Mouse (Mus musculus): Measurements from ENCODE around the gene Aff3.

Gene Aff3

DNA sequence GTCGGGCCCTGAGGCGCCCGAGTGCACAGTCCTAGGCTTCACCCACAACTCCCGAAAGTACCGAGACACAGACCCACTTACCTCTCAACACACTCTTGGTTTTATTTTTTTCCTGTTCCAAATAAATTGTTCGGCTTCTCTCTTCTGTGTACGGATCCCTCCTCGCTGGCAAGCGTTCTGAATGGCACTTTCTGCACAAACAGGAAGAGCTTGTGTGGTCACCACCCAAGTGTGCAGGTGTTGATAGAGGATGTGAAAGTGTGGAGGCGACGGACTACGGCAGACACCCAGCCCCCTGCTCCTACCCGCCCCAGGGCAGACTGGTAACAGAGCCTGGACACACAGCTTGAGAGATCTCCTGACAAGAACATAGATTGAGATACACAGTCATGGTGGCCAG lies at the start of gene Aff3:
Gene Aff3, minus strand, starts transcription at position 179 of the 400 bp plus-strand sequence.
- DNase-seq (ENCODE audit: low read depth, low spot score) = no peak

- DNase-seq (ENCODE audit: low read depth, low spot score) = no peak
Observed at GRCm38 (mm10) chr1:38700646-38701045, 35.9 kb upstream of the Aff3 start.

DNA sequence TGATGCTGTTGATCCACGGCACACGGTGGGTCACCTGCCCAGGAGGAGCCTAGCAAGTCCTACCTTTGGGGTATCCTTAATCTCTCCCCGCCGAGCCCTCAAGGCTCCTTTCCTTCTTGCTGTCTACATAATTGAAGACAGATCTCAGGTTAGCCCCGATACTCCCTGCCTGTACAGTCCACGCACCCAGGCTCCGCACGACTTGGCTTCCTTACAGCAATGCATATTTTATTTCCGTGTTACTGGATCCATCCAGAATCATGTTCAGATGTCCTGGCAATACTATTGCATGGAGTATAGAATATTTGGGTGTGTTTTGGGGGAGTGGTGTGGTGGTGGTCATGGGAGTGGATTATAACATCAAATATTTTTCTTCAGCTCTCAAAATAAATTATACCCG lies 34.5 kb upstream of the Aff3 start:
- no peak for DNase-seq (ENCODE audit: low read depth, low spot score)

DNA sequence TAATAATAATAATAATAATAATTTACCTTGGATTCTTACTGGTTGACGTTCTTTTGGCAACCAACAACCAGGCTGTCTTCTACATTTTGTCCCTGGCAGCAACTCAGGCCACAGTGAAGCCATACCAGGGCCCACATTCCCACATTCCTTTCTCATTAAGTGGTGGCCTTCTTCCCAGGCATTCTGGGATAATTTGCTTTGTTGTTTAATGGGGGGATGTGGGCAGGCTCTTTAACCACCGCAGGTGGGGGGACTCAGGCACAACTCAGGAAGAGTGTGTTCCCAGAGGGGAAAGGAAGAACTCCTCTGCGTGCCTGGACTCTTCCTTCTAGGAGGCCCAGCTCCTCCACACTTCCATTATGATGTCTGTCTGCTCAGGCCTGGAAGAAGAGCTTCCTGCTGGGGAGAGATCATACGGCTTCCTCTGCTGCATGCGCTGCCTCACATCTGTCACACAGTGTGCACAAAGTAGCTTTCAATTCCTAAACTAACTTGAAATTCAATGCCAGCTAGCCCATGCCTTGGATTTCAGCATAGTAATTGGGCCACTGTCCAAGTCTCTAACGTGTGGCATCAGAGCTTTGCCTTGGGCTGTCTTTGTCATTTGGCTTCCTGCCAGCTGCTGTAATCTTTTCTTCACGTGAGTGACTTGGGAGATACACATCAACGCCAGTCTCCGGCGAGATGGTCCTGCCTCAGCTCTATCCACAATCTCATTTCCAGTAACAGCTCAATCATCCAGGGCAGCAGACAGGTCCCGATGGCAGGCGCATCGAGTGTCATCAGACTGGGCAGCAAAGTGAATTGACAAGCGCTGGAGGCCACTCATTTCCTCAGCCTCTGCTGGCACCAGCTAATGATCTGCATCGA lies 31.3 kb upstream of the Aff3 start:
- DNase-seq (ENCODE audit: low read depth, low spot score) = no peak

DNA sequence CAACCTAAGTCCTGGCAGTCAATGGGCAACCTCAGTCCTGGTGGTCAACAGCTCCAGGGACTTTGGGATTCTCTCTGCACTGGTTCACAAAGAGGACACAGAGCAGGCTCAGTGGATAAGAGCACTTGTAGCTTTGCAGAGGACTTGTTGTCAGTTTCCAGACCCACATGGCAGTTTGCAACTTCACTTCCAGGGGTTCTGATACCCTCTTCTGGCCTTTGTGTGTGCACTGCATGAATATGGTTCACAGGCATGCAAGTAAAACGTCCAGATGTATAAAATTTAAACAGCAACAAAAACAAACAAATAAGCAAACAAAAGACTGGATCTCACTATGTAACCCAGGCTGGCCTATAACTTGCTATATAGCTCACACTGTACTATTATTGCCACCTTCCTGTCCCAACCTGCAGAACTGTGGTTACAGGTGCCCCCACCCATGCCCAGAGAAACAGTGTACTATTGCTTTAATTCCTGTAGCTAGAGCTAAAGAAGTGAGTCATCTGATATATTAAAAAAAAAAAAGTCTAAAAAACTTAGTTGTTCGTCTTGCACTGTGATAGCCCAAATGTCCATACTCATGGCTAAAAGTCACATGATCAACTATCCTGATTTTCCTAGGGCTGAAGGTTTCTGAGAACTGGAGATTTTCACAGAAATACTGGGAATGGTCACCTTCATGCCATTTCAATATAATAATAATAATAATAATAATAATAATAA lies 30.5 kb upstream of the Aff3 start:
- DNase-seq (ENCODE audit: low read depth, low spot score) = no peak

DNA sequence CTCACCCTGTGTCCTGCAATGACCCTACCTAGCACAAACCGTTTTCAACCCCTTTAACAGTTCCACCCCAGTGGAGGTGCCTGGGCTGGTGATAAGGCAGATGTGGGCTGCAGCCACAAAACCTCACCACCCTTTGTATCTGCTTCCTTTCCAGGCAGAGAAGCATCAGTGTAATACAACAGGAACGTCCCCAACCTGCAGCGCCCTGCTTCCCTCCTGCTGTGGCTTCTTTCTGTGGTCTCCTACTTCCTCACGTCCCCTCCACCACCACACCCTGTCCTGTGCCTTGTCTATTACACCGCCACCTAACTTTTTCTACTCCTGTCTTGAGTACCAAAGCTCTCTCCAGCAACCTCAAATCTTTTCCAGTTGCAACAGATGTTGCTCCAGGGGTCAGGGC lies 29.4 kb upstream of the Aff3 start:
- no peak for DNase-seq (ENCODE audit: low read depth, low spot score)

GRCm38 (mm10) chr1:38690471-38690870 lies 25.7 kb upstream of the Aff3 start:
- DNase-seq (ENCODE audit: low read depth, low spot score) = no peak

DNA sequence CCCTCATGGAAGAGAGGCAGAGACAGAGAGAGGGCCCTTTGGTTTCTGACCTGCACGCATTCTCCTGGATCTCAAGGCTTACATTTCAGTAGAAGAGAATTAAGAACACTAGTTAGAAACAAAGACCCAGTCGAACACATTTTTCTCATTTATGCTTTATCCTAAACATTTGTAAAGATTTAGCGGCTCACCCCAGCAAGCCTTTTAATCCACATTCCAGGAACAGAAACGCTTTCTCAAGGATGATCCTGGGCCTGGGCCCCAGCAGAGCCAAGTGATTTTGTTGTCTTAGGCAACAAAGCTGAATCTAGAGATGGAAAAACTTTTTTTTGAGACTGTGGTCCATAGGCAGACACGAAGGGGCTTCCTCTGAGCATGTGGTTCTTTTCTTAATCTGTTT lies 23.5 kb upstream of the Aff3 start:
- DNase-seq (ENCODE audit: low read depth, low spot score) = no peak

GRCm38 (mm10) chr1:38685706-38686105 lies 21.0 kb upstream of the Aff3 start:
- no peak for DNase-seq (ENCODE audit: low read depth, low spot score)

- DNase-seq (ENCODE audit: low read depth, low spot score) = no peak
Observed at GRCm38 (mm10) chr1:38683158-38683721, 18.5 kb upstream of the Aff3 start.

GRCm38 (mm10) chr1:38679890-38680289 lies 15.1 kb upstream of the Aff3 start:
- DNase-seq (ENCODE audit: low read depth, low spot score) = no peak

- DNase-seq (ENCODE audit: low read depth, low spot score) = no peak
Observed at GRCm38 (mm10) chr1:38671756-38672155, 7.0 kb upstream of the Aff3 start.

GRCm38 (mm10) chr1:38671019-38671418 lies 6.3 kb upstream of the Aff3 start:
- DNase-seq (ENCODE audit: low read depth, low spot score) = no peak

DNA sequence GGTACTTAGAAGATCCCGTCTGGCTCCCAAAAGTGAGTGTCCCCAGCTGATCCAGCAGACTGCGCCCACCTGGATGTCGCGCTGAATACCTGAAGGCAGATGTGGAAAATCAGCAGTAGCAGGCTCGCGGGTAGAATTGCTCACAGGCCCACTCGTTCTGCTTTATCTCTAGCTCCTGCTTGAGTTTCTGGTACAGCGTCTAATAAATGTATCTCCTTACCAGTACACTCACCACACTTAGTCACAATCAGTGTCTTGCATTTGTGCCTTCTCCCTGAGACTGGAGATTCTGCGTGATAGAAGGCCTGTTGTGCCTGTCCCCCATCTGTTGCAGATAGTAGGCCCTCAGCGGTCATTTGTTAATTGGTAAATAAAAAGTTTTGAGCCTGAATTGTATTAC lies 3.6 kb upstream of the Aff3 start:
- DNase-seq (ENCODE audit: low read depth, low spot score) = no peak

DNA sequence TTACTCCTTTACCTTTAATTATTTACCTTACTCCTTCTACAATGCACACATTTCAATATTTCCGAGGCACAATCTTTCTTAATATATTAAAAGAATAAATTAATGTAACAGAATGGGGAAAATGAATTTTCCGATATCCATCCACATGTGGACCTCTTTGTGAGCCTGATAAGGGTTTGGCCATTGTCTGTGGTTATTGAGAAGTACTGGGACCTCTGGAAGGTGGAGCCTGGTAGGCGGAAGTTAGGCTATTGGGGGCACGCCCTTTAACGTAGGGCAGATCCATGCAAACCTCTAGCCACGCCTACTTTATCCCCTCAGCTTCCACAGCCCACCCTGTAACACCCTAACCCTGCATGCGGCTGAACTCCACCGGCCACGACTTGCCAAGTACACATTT lies 3.1 kb upstream of the Aff3 start:
- no peak for DNase-seq (ENCODE audit: low read depth, low spot score)

GRCm38 (mm10) chr1:38666766-38667118 lies 2.0 kb upstream of the Aff3 start:
- no peak for DNase-seq (ENCODE audit: low read depth, low spot score)

GRCm38 (mm10) chr1:38666111-38666765 lies 1.5 kb upstream of the Aff3 start:
- no peak for DNase-seq (ENCODE audit: low read depth, low spot score)

DNA sequence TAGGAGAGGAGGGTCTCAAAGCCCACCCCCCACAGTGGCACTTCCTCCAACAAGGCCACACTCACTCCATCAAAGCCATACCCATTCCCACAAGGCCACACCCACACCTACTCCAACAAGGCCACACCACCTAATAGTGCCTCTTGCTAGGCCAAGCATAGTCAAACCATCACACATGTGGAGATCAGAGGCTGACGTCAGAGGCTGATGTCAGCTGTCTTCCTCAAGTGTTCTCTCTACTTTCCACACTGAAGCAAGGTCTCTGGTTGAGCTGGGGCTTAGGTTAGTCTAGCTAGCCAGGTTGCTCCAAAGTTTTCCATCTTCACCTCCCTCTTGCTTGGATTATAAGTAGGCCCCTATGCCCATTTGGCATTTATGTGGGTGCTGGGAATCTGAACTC lies 856 bp upstream of the Aff3 start:
- DNase-seq (ENCODE audit: low read depth, low spot score) = no peak

DNA sequence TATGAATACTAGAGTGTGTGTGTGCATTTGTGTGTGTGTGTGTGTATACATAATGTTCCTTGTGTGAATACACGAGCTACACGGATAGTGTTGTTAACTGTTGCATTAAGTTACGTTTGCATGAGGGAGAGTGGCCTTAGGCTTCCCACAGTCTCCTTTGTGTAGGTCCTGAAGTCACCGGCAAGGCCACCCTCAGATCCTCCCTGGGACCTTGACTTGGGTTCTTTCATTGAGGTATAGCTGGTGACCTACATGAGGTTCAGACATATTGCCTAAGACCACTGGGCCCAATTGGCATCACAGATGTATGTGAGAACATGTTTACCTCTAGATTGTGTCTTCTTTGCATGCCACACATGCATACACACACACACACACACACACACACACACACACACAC lies 494 bp downstream of the Aff3 start:
- DNase-seq (ENCODE audit: low read depth, low spot score) = no peak

DNA sequence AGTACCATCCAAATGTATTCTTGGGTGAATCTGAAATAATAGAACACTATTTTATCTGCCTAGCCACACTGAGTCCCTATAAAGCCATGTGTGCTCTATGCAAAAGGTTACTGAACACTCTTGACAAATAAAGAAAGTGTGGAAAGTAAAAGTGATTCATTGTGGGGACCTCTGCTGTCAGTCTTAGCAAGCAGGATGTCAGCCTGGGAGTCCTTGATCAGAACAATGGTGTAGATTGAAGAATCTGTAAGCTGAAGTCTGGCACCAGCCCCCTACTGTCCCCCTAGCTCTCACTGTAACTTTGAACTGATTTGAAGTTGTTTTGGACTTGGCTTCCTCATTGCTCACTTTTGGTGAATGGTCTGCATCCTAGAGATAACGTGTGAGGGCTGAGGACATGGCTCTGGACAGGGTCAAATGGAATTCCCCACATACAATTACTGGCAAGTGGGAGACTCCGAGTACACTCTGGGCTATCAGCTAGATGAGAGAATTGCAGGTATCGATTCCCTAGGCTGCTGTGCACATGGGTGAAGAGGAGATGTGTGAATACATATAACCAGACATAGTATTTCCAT lies 2.0 kb downstream of the Aff3 start:
- DNase-seq (ENCODE audit: low read depth, low spot score) = no peak

GRCm38 (mm10) chr1:38658933-38659553 lies 5.7 kb downstream of the Aff3 start:
- DNase-seq (ENCODE audit: low read depth, low spot score) = no peak

Data from brain, embryonic 18.5 days (tissue).